Mouse (Mus musculus): Measurements from ENCODE around the gene 2310011J03Rik. TPM values are rescaled to one million over a fixed set of nuclear protein-coding genes. Genes with fewer than 3 reads are reported as not detected.

2310011J03Rik gene
- total and polyA plus RNA-seq, 3 experiments = 34.6 to 46.8 (median 37.5) TPM

GRCm38 (mm10) chr10:80315315-80315714 is 5.0 kb downstream of the 2310011J03Rik start:
- in situ Hi-C loops (cut with MboI; ENCODE audit: low pct_ligation_motif_present, low pct_unique_long_range_greater_than_20kb, low sequenced_read_pairs) = no loop called here
- Histone ChIP-seq H3K79me2 (replicated peaks; ENCODE audit: control insufficient read depth, extremely low read depth, insufficient read depth, poor library complexity, severe bottlenecking) (peaks cover 13% of the 10 kb centered on the region), H3K27me3 (replicated peaks) (peaks cover 4% of the 10 kb centered on the region), H3K9me3 (replicated peaks; ENCODE audit: low read length) (no peaks in the 10 kb centered on the region), H3K27ac (ENCODE audit: insufficient read depth, low read depth) (no peak overlapping the region), H3K36me3 (replicated peaks in 1 of 2; ENCODE audit: control insufficient read depth in 1 of 2, insufficient read depth in 1 of 2, low read length in 1 of 2) (peaks cover 20 to 46% of the 10 kb centered on the region in 2 experiments), H3K4me2 (ENCODE audit: insufficient read depth, low read depth, poor library complexity, severe bottlenecking) (no peak overlapping the region), H3K4me1 (ENCODE audit: control insufficient read depth in 1 of 2, insufficient read depth in 2 of 2) (peaks cover 19 to 32% of the 10 kb centered on the region in 2 experiments), H3K9ac (ENCODE audit: insufficient read depth, low read depth) (no peak overlapping the region), H3K4me3 (replicated peaks in 1 of 3; ENCODE audit: low read depth in 2 of 3, low read length in 2 of 3, poor library complexity in 1 of 3) (no peak overlapping the region)
- DNase-seq (ENCODE audit: extremely low read depth) = no peak
- dilution Hi-C loops (cut with MboI; ENCODE audit: extremely low pct_ligation_motif_present, extremely low pct_unique_long_range_greater_than_20kb, low sequenced_read_pairs) = no loop called here
- TF ChIP-seq ZMIZ1 (IDR thresholded peaks at IDR 0.05; ENCODE audit: low read depth, low read length) = no peak

- no peak overlapping the region for H3K9ac ChIP-seq (ENCODE audit: insufficient read depth, low read depth)
- dilution Hi-C loops (cut with MboI; ENCODE audit: extremely low pct_ligation_motif_present, extremely low pct_unique_long_range_greater_than_20kb, low sequenced_read_pairs) (no loop called here), in situ Hi-C loops (cut with MboI; ENCODE audit: low pct_ligation_motif_present, low pct_unique_long_range_greater_than_20kb, low sequenced_read_pairs) (no loop called here)
- no peak overlapping the region for H3K4me3 ChIP-seq (replicated peaks in 1 of 3; ENCODE audit: low read depth in 2 of 3, low read length in 2 of 3, poor library complexity in 1 of 3)
- H3K9me3 ChIP-seq (replicated peaks; ENCODE audit: low read length) = no peaks in the 10 kb centered on the region
- H3K27ac ChIP-seq (ENCODE audit: insufficient read depth, low read depth) = no peak overlapping the region
- TF ChIP-seq ELF1 (IDR thresholded peaks at IDR 0.05; ENCODE audit: low read depth, low read length) = no peak
- no peak overlapping the region for H3K4me2 ChIP-seq (ENCODE audit: insufficient read depth, low read depth, poor library complexity, severe bottlenecking)
- peaks cover 20 to 46% of the 10 kb centered on the region in 2 experiments for H3K36me3 ChIP-seq (replicated peaks in 1 of 2; ENCODE audit: control insufficient read depth in 1 of 2, insufficient read depth in 1 of 2, low read length in 1 of 2)
- peaks cover 18 to 31% of the 10 kb centered on the region in 2 experiments for H3K4me1 ChIP-seq (ENCODE audit: control insufficient read depth in 1 of 2, insufficient read depth in 2 of 2)
- DNase-seq (ENCODE audit: extremely low read depth) = no peak
- H3K27me3 ChIP-seq (replicated peaks) = peaks cover 4% of the 10 kb centered on the region
- peaks cover 6% of the 10 kb centered on the region for H3K79me2 ChIP-seq (replicated peaks; ENCODE audit: control insufficient read depth, extremely low read depth, insufficient read depth, poor library complexity, severe bottlenecking)
These were observed 5.8 kb downstream of the 2310011J03Rik start for GRCm38 (mm10) chr10:80314494-80315001.

GRCm38 (mm10) chr10:80313627-80314201 is 6.6 kb downstream of the 2310011J03Rik start:
- peaks cover 15 to 38% of the 10 kb centered on the region in 2 experiments for H3K36me3 ChIP-seq (replicated peaks in 1 of 2; ENCODE audit: control insufficient read depth in 1 of 2, insufficient read depth in 1 of 2, low read length in 1 of 2)
- no peak overlapping the region for H3K27ac ChIP-seq (ENCODE audit: insufficient read depth, low read depth)
- H3K4me1 ChIP-seq (ENCODE audit: control insufficient read depth in 1 of 2, insufficient read depth in 2 of 2) = peaks cover 10 to 22% of the 10 kb centered on the region in 2 experiments
- H3K27me3 ChIP-seq (replicated peaks) = peaks cover 12% of the 10 kb centered on the region
- TF ChIP-seq ZC3H11A (IDR thresholded peaks at IDR 0.05; ENCODE audit: low read depth, low read length) (no peak), NRF1 (IDR thresholded peaks at IDR 0.05; ENCODE audit: low read depth, low read length) (no peak), ZKSCAN1 (IDR thresholded peaks at IDR 0.05; ENCODE audit: borderline replicate concordance, low read depth, low read length) (no peak), ELF1 (IDR thresholded peaks at IDR 0.05; ENCODE audit: low read depth, low read length) (no peak), IRF4 (IDR thresholded peaks at IDR 0.05; ENCODE audit: low read depth, low read length) (no peak), MAZ (IDR thresholded peaks at IDR 0.05; ENCODE audit: low read depth, low read length) (no peak), CTCF (conservative IDR thresholded peaks at IDR 0.05 in 1 of 2, IDR thresholded peaks at IDR 0.05 in 1 of 2; ENCODE audit: low read depth in 2 of 2, low read length in 2 of 2) (no peak), UBTF (IDR thresholded peaks at IDR 0.05; ENCODE audit: low read depth, low read length) (no peak), HCFC1 (IDR thresholded peaks at IDR 0.05; ENCODE audit: low read depth, low read length) (no peak), CHD2 (IDR thresholded peaks at IDR 0.05; ENCODE audit: low read length) (no peak)
- no peak for DNase-seq (ENCODE audit: extremely low read depth)
- H3K4me3 ChIP-seq (replicated peaks in 1 of 3; ENCODE audit: low read depth in 2 of 3, low read length in 2 of 3, poor library complexity in 1 of 3) = no peak overlapping the region
- H3K4me2 ChIP-seq (ENCODE audit: insufficient read depth, low read depth, poor library complexity, severe bottlenecking) = no peak overlapping the region
- no peaks in the 10 kb centered on the region; the same call in 1 of the 2 replicates for H3K79me2 ChIP-seq (replicated peaks; ENCODE audit: control insufficient read depth, extremely low read depth, insufficient read depth, poor library complexity, severe bottlenecking)
- H3K9ac ChIP-seq (ENCODE audit: insufficient read depth, low read depth) = no peak overlapping the region
- in situ Hi-C loops (cut with MboI; ENCODE audit: low pct_ligation_motif_present, low pct_unique_long_range_greater_than_20kb, low sequenced_read_pairs) (no loop called here), dilution Hi-C loops (cut with MboI; ENCODE audit: extremely low pct_ligation_motif_present, extremely low pct_unique_long_range_greater_than_20kb, low sequenced_read_pairs) (no loop called here)
- no peaks in the 10 kb centered on the region for H3K9me3 ChIP-seq (replicated peaks; ENCODE audit: low read length)

Data from CH12.LX (cell line).